Mouse (Mus musculus) lung, adult 2 months (tissue): ENCODE measurements around the gene Pmf1.

ENCODE experiments used
- CTCF ChIP-seq: fragments of 200-500 bp; IDR thresholded peaks from 2 replicates; pipeline ENCODE4 v1.5.1; 2011; ENCODE audit warnings: mild to moderate bottlenecking, low read length, control low read depth; ENCODE audit not compliant: insufficient read depth
- POLR2A ChIP-seq: fragments of 200-500 bp; IDR thresholded peaks from 2 replicates; pipeline ENCODE4 v1.6.1; 2011; ENCODE audit warnings: low read depth, mild to moderate bottlenecking, control low read depth, low read length, borderline replicate concordance; ENCODE audit errors: extremely low read depth

- TF ChIP-seq POLR2A, result no peak
- TF ChIP-seq CTCF, result no peak
Observed at GRCm38 (mm10) chr3:88435515-88435914, 25.4 kb upstream of the Pmf1 start.
